Mouse (Mus musculus) midbrain, embryonic 16.5 days (tissue): ENCODE measurements around the gene Stub1. TPM values are rescaled to one million over a fixed set of nuclear protein-coding genes. Genes with fewer than 3 reads are reported as not detected.

Source experiments
- ATAC-seq: fragments of 200-750 bp; cut with Nextera tagmentation; 2 replicates; pipeline ENCODE4 v1.8.0; 2017; ENCODE audit warnings: moderate TSS enrichment
- H3K27ac ChIP-seq: fragments of 300-500 bp; sonication (generic); 2 replicates; pipeline ENCODE4 v1.5.1; 2014; ENCODE audit warnings: mild to moderate bottlenecking, low read length, mixed read lengths
- H3K27me3 ChIP-seq: fragments of 300-500 bp; sonication (generic); 2 replicates; pipeline ENCODE4 v1.6.1; 2014; ENCODE audit warnings: low read depth, low read length, mixed read lengths; ENCODE audit not compliant: control insufficient read depth, insufficient read depth
- H3K36me3 ChIP-seq: fragments of 300-500 bp; sonication (generic); 2 replicates; pipeline ENCODE4 v1.6.1; 2014; ENCODE audit warnings: mild to moderate bottlenecking, low read length, moderate library complexity, mixed read lengths; ENCODE audit not compliant: control insufficient read depth, insufficient read depth
- H3K4me1 ChIP-seq: fragments of 300-500 bp; sonication (generic); 2 replicates; pipeline ENCODE4 v1.6.1; 2014; ENCODE audit warnings: mild to moderate bottlenecking, low read length, mixed read lengths; ENCODE audit not compliant: control insufficient read depth, insufficient read depth
- H3K4me2 ChIP-seq: fragments of 300-500 bp; sonication (generic); 2 replicates; pipeline ENCODE4 v1.6.1; 2014; ENCODE audit warnings: mild to moderate bottlenecking, low read length, mixed read lengths
- H3K4me3 ChIP-seq: fragments of 300-500 bp; sonication (generic); 2 replicates; pipeline ENCODE4 v1.5.1; 2014; ENCODE audit warnings: low read depth, mild to moderate bottlenecking, low read length, moderate library complexity, mixed read lengths
- H3K9ac ChIP-seq: fragments of 300-500 bp; sonication (generic); 2 replicates; pipeline ENCODE4 v1.6.1; 2014; ENCODE audit warnings: low read depth, low read length, mixed read lengths
- H3K9me3 ChIP-seq: fragments of 300-500 bp; sonication (generic); replicated peaks from 2 replicates; pipeline ENCODE4 v1.6.1; 2014; ENCODE audit warnings: mild to moderate bottlenecking, low read length, mixed read lengths; ENCODE audit not compliant: control insufficient read depth, poor library complexity, severe bottlenecking
- WGBS: fragments of 180-500 bp; shearing (Covaris S2); extraction: QIAGEN DNeasy Blood & Tissue Kit; methylation state at CpG from one replicate; pipeline ENCODE4 v1.1.7; 2014; 5-methylcytosine and 5-hydroxymethylcytosine counted together
- polyA plus RNA-seq: library from polyadenylated mRNA; unstranded; fragments of >200 nt; fragmentation: Nextera tagmentation; extraction: Ambion mirVana; gene quantifications from 2 replicates; pipeline ENCODE4 v1.2.1, GENCODE M21; 2015

Stub1 gene
- polyA plus RNA-seq: 358 and 382 TPM in 2 replicates

DNA sequence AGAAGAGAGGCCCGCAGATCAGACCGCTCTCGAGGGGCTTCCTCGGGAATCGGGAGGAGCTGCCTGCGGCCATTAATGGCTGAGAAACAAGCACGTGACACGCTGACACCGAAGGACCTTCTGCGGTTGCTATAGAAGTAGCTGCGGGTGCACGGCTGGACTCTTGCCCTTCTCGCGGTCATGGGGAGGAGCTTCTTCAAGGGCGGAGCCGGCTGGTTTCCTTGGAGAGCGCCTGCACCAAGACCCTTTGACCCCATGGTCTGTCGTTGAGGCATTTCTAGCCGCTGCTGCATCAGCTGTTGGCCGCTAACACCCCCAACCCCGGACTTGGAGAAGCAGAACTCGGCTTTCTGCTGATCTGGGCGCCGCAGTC lies at the start of gene Stub1:
Stub1 (minus strand) TSS at position 114 of the 373 bp plus-strand sequence.
- H3K27me3 ChIP-seq: no peaks in the 10 kb centered on the region
- peak within 1 kb of the TSS; percentile 97 for H3K27ac ChIP-seq
- peak within 1 kb of the TSS; percentile 91 for H3K4me2 ChIP-seq
- ATAC-seq: peak; percentile 36
- peak within 1 kb of the TSS; percentile 78 for H3K4me3 ChIP-seq
- WGBS: under 1% methylated on average over 24 of the region's 24 CpGs
- peaks cover 72% of the 10 kb centered on the region for H3K4me1 ChIP-seq
- peak within 1 kb of the TSS; percentile 84 for H3K9ac ChIP-seq
- peaks cover 20% of the 10 kb centered on the region for H3K36me3 ChIP-seq
- H3K9me3 ChIP-seq: no peaks in the 10 kb centered on the region

DNA sequence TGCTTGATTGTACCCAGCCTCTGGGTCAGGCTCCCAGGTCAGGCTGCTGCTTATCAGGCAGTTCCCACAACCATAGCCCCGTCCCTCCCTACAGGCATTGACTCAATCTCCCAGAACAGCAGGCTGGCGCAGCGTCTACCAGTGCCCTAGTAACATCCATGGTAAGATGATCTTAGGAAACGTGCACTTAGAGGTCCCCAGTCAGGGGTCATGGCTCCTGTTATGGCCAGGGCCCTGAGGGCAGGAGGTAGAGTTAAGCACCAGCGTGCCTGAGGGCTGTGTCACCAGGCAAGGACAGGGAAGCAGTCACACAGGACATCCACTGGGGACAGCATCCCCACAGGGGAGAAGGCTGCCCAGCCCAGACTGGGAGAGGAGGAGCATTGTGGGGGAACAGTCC lies 49.1 kb upstream of the Stub1 start:
- WGBS: 38% methylated on average over 5 of the region's 5 CpGs
- Histone ChIP-seq H3K4me2 (no peak overlapping the region), H3K9me3 (no peaks in the 10 kb centered on the region), H3K27me3 (no peaks in the 10 kb centered on the region), H3K4me1 (peaks cover 5% of the 10 kb centered on the region; the same call in 1 of the 2 replicates), H3K27ac (no peak overlapping the region), H3K36me3 (peaks cover 19% of the 10 kb centered on the region), H3K4me3 (no peak overlapping the region), H3K9ac (no peak overlapping the region)
- no peak for ATAC-seq

DNA sequence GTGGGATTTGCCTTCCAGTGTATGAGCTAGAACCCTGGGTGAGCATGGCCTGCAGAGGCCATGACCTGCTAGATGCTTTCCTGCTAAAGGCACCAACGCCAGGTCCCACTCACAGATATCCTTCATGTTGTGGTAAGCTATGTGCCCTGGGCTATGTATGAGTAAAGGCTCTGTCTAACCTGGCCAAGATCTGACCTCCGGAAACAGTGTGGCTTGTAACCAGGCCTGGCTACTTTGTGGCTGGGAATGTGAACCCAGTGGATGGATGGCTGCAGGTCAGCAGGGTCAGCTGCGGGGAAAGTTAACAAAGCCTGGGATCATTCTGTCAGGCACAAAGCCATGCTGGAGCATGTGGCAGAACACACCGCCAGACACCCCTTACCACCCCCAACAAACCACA lies 48.5 kb upstream of the Stub1 start:
- ATAC-seq: no peak
- whole genome bisulfite sequencing: 23% methylated on average over 4 of the region's 4 CpGs
- Histone ChIP-seq H3K4me1 (peaks cover 10% of the 10 kb centered on the region), H3K4me2 (no peak overlapping the region), H3K4me3 (no peak overlapping the region), H3K36me3 (peaks cover 19% of the 10 kb centered on the region), H3K27me3 (no peaks in the 10 kb centered on the region), H3K9me3 (no peaks in the 10 kb centered on the region), H3K9ac (peak overlapping the region; percentile 42; the same call in 1 of the 2 replicates), H3K27ac (peak overlapping the region; percentile 58; the same call in 1 of the 2 replicates)

DNA sequence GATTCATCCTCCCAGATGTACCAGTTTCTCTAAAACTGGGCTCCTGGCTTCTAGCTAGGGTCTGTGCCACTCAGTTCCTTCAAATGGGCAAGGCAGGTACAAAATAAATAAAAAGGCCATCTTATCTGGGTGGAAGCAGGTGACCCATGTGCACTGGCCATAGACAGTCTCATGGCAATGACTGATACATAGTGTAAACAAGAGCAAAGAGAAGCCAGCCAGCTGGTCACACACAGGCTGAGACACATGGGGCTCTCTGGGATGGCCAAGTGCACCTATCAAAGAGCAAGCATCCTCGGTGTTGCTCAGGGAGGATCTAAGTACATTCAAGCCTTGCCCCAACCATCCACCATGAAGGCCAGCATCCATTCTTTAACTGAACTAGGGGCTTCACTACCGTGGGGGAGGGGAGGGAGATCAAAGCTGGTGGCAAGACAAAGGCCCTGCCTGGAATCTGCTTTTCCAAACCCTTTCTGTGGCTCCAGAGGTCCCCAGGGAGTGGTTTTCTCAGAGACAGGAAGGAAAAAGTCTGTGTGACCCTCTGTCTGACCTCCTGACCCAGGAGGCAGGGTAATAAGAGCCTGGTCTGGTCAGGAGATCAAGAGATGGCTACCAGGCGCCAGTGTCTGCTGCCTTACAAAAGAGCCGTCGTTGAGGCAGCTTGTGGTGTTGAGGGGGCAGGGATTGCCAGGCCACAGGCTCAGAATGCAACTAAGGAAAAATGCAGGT lies 47.9 kb upstream of the Stub1 start:
- Histone ChIP-seq H3K9me3 (no peaks in the 10 kb centered on the region), H3K27me3 (no peaks in the 10 kb centered on the region), H3K4me1 (peaks cover 17% of the 10 kb centered on the region), H3K27ac (peak overlapping the region; percentile 58), H3K4me2 (no peak overlapping the region), H3K4me3 (no peak overlapping the region), H3K36me3 (peaks cover 19% of the 10 kb centered on the region), H3K9ac (peak overlapping the region; percentile 42; the same call in 1 of the 2 replicates)
- ATAC-seq: no peak
- WGBS: 11% methylated on average over 5 of the region's 5 CpGs

DNA sequence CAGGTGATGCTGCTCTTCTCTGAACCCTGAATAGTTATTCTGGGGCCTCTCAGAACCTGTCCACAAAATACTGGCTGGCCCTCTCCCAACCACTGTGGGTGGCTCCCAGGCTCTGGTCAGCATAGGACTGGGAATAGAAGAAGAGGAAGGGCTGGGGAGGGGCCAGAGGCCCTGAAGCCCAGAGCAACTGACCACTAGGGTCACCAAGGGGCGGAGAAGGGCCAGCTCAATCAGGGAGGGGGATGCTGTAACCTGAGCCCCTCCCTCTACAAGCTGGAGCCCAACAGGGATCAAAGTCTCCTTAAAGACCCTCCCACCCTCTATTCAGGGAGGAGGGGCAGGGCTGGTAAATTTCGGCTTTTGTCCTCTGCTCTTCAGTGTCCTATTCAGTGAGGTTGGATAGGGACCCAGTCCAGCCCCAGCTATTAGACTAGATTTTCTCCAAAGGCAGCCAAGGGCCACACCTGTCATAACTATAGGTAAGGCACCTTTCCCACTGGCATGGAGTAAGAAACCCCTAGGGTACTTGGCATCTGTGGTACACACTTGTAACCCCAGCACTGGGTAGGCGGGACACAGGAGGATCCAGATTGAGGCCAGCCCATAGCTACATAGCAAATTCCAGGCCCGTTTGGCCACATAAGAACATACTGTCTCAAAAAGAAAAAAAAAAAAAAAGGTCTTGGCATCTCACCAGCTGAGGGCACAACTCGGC lies 47.1 kb upstream of the Stub1 start, which contains the start of gene Wfikkn1:
Wfikkn1 (minus strand) TSS at position 663 of the 715 bp plus-strand sequence.
- Histone ChIP-seq H3K9ac (peak within 1 kb of the TSS; percentile 42; the same call in 1 of the 2 replicates), H3K27ac (peak within 1 kb of the TSS; percentile 58)

DNA sequence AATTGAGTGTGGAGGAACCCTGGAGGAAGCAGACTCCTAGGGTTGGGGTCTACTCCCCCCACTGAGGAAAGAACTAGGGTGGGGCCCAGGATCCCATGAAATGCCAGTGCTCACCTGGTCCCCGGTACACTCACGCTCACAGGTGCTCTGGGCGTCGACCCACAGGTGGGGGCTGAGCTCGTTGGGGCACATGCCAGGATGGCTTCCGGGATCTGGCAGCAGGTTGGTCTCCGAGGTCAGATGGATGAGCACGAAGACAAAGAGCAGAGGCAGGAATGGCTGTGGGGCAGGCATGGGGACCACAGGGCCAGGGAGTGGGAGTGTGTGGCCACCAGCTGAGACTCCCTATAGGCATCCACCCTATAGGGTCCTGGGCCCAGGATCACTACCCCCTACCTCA lies 46.5 kb upstream of the Stub1 start:
- Histone ChIP-seq H3K27me3 (no peaks in the 10 kb centered on the region), H3K36me3 (peaks cover 19% of the 10 kb centered on the region), H3K4me1 (peaks cover 19% of the 10 kb centered on the region), H3K27ac (no peak overlapping the region), H3K4me3 (no peak overlapping the region), H3K9me3 (no peaks in the 10 kb centered on the region), H3K9ac (no peak overlapping the region), H3K4me2 (no peak overlapping the region)
- WGBS: 61% methylated on average over 8 of the region's 8 CpGs
- no peak for ATAC-seq

More for the DNA sequence above, 47.1 kb upstream of the Stub1 start, which contains the start of gene Wfikkn1:
- ATAC-seq: no peak
- H3K27me3 ChIP-seq: no peaks in the 10 kb centered on the region
- H3K9me3 ChIP-seq: no peaks in the 10 kb centered on the region
- no peak within 1 kb of the TSS for H3K4me3 ChIP-seq
- 24% methylated on average over 5 of the region's 5 CpGs for WGBS
- H3K4me1 ChIP-seq: peaks cover 19% of the 10 kb centered on the region
- no peak within 1 kb of the TSS for H3K4me2 ChIP-seq
- peaks cover 19% of the 10 kb centered on the region for H3K36me3 ChIP-seq

DNA sequence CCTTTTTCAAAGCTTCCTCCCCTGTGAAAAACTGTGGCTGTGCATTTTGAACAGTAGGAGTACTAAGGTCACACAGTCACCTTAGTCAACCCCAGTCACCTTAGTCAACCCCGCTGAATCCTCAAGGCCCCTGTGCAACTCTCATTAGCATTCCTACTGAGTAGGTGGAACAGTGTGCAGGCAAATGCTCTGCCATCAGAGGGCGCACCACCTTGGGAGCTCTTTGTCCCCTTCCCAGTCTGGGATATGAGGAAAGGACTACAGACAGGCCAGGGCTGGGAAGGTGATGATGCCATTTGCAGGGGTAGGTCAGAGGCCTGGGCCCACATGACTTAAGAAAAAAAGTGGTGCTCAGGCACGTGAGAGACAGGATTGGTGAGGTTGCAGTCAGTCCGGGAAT lies 46.1 kb upstream of the Stub1 start:
- peaks cover 19% of the 10 kb centered on the region for H3K4me1 ChIP-seq
- no peak overlapping the region for H3K4me3 ChIP-seq
- ATAC-seq: no peak
- no peak overlapping the region for H3K4me2 ChIP-seq
- WGBS: 42% methylated on average over 4 of the region's 4 CpGs
- H3K9me3 ChIP-seq: no peaks in the 10 kb centered on the region
- H3K27me3 ChIP-seq: no peaks in the 10 kb centered on the region
- H3K27ac ChIP-seq: no peak overlapping the region
- H3K9ac ChIP-seq: no peak overlapping the region
- peaks cover 19% of the 10 kb centered on the region for H3K36me3 ChIP-seq

DNA sequence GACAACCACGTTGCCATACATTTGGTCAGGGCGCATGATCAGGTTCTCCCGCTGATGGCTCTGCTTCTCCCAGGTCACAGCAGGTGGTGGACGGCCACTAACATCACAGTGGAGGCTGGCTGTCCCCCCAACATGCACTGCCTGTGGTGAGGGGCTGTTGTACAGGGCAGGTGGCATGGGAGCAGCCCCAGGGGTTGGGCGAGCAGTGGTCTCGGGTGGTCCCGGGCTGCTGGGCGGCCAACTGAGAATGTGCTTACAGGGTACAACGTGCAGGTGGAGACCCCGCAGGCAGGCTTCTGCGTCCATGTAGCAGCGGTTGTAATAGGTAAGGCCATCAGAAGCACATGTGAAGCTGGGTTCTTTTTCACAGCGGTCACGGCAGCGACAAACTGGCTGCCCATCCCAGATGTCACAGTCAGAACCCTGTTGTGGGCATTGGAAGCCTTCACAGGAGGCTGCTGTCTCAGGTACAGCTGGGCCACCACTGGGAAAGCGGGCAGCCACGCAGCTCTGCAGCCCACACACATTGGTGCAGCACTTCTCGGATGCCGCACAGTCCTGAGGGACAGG lies 45.5 kb upstream of the Stub1 start:
- no peaks in the 10 kb centered on the region for H3K9me3 ChIP-seq
- no peak overlapping the region for H3K4me3 ChIP-seq
- H3K36me3 ChIP-seq: peaks cover 18% of the 10 kb centered on the region
- no peak overlapping the region for H3K4me2 ChIP-seq
- 84% methylated on average over 19 of the region's 19 CpGs for WGBS
- no peak overlapping the region for H3K27ac ChIP-seq
- H3K27me3 ChIP-seq: no peaks in the 10 kb centered on the region
- no peak overlapping the region for H3K9ac ChIP-seq
- H3K4me1 ChIP-seq: peaks cover 22% of the 10 kb centered on the region
- no peak for ATAC-seq
